In the genomic region with DNA sequence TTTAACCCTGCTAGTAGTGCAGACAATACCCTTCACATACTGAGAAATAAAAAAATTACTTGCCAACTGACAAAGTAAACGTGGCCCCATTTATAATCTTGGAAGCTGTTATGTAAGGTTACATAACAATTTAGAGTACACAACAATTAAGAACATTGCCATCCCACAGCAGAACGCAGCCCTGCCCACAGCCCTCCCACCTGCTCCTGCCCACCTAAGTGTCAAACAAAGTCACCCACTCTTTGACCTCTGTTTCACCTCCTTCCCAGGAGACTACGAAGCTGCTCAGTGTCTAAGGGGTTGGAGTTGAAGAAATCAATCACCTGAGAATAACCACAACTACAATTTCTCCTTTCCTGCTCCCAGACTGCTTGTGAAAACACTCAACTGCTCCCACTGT, we compare ENCODE assay signal across 23 mouse cellular contexts. TPM values are rescaled to one million over a fixed set of nuclear protein-coding genes. Genes with fewer than 3 reads are reported as not detected.
DNase-seq lines count a peak whose midpoint lies in the region; TF ChIP-seq lines count a peak whose summit lies in the region.
"Had no signal": no experiment of that assay in that cellular context is flagged by ENCODE, and none has a peak within 500 bp of the region (broad histone marks: within the 10 kb centered on the region; RNA-seq: fewer than 3 reads in every experiment).

No protein-coding gene starts in this region.

- no peaks in the 10 kb centered on the region for H3K4me1 ChIP-seq in brown adipose tissue, adult 24 weeks (ENCODE audit: control insufficient read depth, insufficient read depth, insufficient read length, low read length)
- H3K4me1 ChIP-seq: stomach, embryonic 15.5 days had no signal

- TF ChIP-seq CTCF in layer of hippocampus, adult 2 months (conservative IDR thresholded peaks at IDR 0.05): no peak

- peak overlapping the region; percentile 48 for H3K27ac ChIP-seq in layer of hippocampus, adult 2 months
- peak overlapping the region; percentile 89 for H3K27ac ChIP-seq in brown adipose tissue, adult 24 weeks (replicated peaks; ENCODE audit: low read depth, low read length)
- H3K27ac ChIP-seq: gastrocnemius, adult 2 months; heart, adult 2 months; hindbrain, embryonic 14.5 days; liver, embryonic 14.5 days; stomach, embryonic 15.5 days had no signal

- no peak overlapping the region for H3K4me3 ChIP-seq in layer of hippocampus, adult 2 months
- no peak overlapping the region for H3K4me3 ChIP-seq in brown adipose tissue, adult 24 weeks (ENCODE audit: insufficient read depth, low read depth, low read length)
- H3K4me3 ChIP-seq: erythroblast, embryonic 14.5 days; gastrocnemius, adult 2 months; heart, adult 2 months; stomach, embryonic 15.5 days had no signal

- no peak for DNase-seq in layer of hippocampus, adult 2 months (ENCODE audit: low spot score in 2 of 2)
- DNase-seq in layer of hippocampus, adult 11-12 months (ENCODE audit: low spot score): no peak
- DNase-seq in lung, postnatal 36 days: peak; percentile 36
- no peak for DNase-seq in lung, postnatal 10 days
- DNase-seq in retina, postnatal 1 day: no peak
- DNase-seq: adrenal gland, postnatal 14 days; B cell, adult 2 months; cerebellum, adult 18-20 months; cerebellum, postnatal 10 days; gastrocnemius, adult 2 months; gastrocnemius, postnatal 36 days; heart, adult 2 months; heart, postnatal 36 days; kidney, adult 9 months; kidney, postnatal 10 days; lung, embryonic 14.5 days; midbrain, embryonic 14.5 days; right cerebral cortex, postnatal 25 days had no signal

RNA-seq across cellular contexts. Expression of gene Ide, which starts 14.1 kb away (rescaled TPM):
- 10 to 100 TPM; 34.9 to 56.2 TPM for total RNA-seq in layer of hippocampus, adult 2 months (2021)
- polyA plus RNA-seq in brown adipose tissue, adult 24 weeks (2012; ENCODE audit: insufficient read depth, insufficient read length, missing spikeins): 88.9 and 118 TPM in 2 replicates

RNA-seq across cellular contexts. Expression of gene Kif11, which starts 52.6 kb away (rescaled TPM):
- 1 to 10 TPM; 1.1 to 1.3 TPM for total RNA-seq in layer of hippocampus, adult 2 months (2021)
- 0.20 TPM in 1 of 2 replicates, not detected in the other for polyA plus RNA-seq in brown adipose tissue, adult 24 weeks (2012; ENCODE audit: insufficient read depth, insufficient read length, missing spikeins)
